ENCODE assay signal across 30 mouse cellular contexts in the genomic region with DNA sequence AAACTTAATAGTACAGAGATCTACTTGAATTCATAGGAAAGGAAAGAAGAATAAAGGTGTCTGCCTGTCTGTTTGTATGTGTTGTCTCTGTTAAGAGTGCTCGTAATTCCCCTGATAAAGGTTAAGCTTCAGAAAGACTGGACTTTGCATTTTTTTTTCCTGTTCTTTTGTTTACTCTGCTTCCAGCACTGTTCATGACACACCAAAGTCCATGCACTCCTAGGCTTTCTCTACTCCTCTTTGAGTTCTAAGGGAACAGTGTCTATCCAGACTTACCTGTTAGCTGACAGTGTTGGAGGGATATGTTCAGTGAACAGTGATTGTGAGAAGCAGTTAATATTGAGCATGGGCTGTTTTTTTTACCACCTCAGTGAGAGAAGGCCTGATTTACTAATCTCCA.
DNase-seq lines count a peak whose midpoint lies in the region; ATAC-seq and TF ChIP-seq lines count a peak whose summit lies in the region.
"Had no signal": no experiment of that assay in that cellular context is flagged by ENCODE, and none has a peak within 500 bp of the region (broad histone marks: within the 10 kb centered on the region; RNA-seq: fewer than 3 reads in every experiment).

No protein-coding gene starts in this region.

- TF ChIP-seq CTCF in intestine, postnatal 0 days (IDR thresholded peaks at IDR 0.05; ENCODE audit: low read depth) = no peak
- no peak for TF ChIP-seq CTCF in thymus, adult 2 months (IDR thresholded peaks at IDR 0.05; ENCODE audit: borderline replicate concordance, control insufficient read depth, extremely low read depth, insufficient read depth, low read length, poor library complexity)

- ATAC-seq in kidney, embryonic 16.5 days (ENCODE audit: low FRiP score, low TSS enrichment) = no peak
- ATAC-seq in intestine, postnatal 0 days = peak; percentile 78
- peak; percentile 71 for ATAC-seq in liver, embryonic 15.5 days (ENCODE audit: insufficient read depth)
- ATAC-seq: forebrain, embryonic 15.5 days; hindbrain, postnatal 0 days had no signal

- H3K4me1 ChIP-seq in kidney, embryonic 16.5 days (ENCODE audit: insufficient read depth, low read length) = peaks cover 4% of the 10 kb centered on the region; the same call in 1 of the 2 replicates
- H3K4me1 ChIP-seq in intestine, postnatal 0 days (replicated peaks; ENCODE audit: control insufficient read depth, insufficient read depth, low read length) = no peaks in the 10 kb centered on the region
- H3K4me1 ChIP-seq in liver, embryonic 15.5 days (replicated peaks) = no peaks in the 10 kb centered on the region
- no peaks in the 10 kb centered on the region for H3K4me1 ChIP-seq in thymus, adult 2 months (replicated peaks; ENCODE audit: control insufficient read depth, insufficient read depth, low read length)
- H3K4me1 ChIP-seq: embryonic facial prominence, embryonic 13.5 days; forebrain, embryonic 10.5 days; forebrain, embryonic 15.5 days; heart, embryonic 10.5 days; heart, embryonic 15.5 days; hindbrain, embryonic 12.5 days; lung, embryonic 15.5 days; midbrain, embryonic 12.5 days; neural tube, embryonic 12.5 days had no signal

- H3K4me3 ChIP-seq in kidney, embryonic 16.5 days (ENCODE audit: low read length) = no peak overlapping the region
- H3K4me3 ChIP-seq in intestine, postnatal 0 days (ENCODE audit: low read depth, low read length) = no peak overlapping the region
- no peak overlapping the region for H3K4me3 ChIP-seq in liver, embryonic 15.5 days (replicated peaks)
- H3K4me3 ChIP-seq in thymus, adult 2 months (ENCODE audit: control insufficient read depth, insufficient read depth, low read length) = no peak overlapping the region
- H3K4me3 ChIP-seq: embryonic facial prominence, embryonic 13.5 days; forebrain, embryonic 10.5 days; forebrain, embryonic 15.5 days; heart, embryonic 10.5 days; heart, embryonic 15.5 days; hindbrain, embryonic 12.5 days; layer of hippocampus, adult 2 months; lung, embryonic 15.5 days; megakaryocyte, embryonic 14.5 days; midbrain, embryonic 12.5 days; myocyte; neural tube, embryonic 12.5 days had no signal

- no peak overlapping the region for H3K4me2 ChIP-seq in kidney, embryonic 16.5 days (replicated peaks; ENCODE audit: low read depth, low read length)
- no peak overlapping the region; the same call in 1 of the 2 replicates for H3K4me2 ChIP-seq in intestine, postnatal 0 days (replicated peaks; ENCODE audit: low read depth)
- no peak overlapping the region for H3K4me2 ChIP-seq in liver, embryonic 15.5 days
- H3K4me2 ChIP-seq: embryonic facial prominence, embryonic 13.5 days; forebrain, embryonic 15.5 days; heart, embryonic 15.5 days; hindbrain, embryonic 12.5 days; lung, embryonic 15.5 days; midbrain, embryonic 12.5 days; neural tube, embryonic 12.5 days had no signal

- no peak for TF ChIP-seq POLR2A in thymus, adult 2 months (IDR thresholded peaks at IDR 0.05; ENCODE audit: control insufficient read depth, extremely low read depth, insufficient read depth, low read length, poor library complexity)

- peak; percentile 43 for DNase-seq in kidney, adult 9 months
- DNase-seq in yolk sac, embryonic 10.5 days (ENCODE audit: low spot score) = peak; percentile 46
- DNase-seq in thymus, adult 2 months = no peak
- no peak for DNase-seq in layer of hippocampus, postnatal 25 days (ENCODE audit: extremely low spot score in 1 of 2, low spot score in 1 of 2)
- DNase-seq: adrenal gland, postnatal 14 days; cerebellum, adult 11 months; cerebellum, postnatal 10 days; gastrocnemius, postnatal 25 days; heart, adult 11 months; kidney, postnatal 25 days; layer of hippocampus, postnatal 36 days; left cerebral cortex, postnatal 4 days; lung, postnatal 4 days; thymus, postnatal 14 days had no signal

- no peaks in the 10 kb centered on the region for H3K36me3 ChIP-seq in kidney, embryonic 16.5 days (ENCODE audit: insufficient read depth, low read length)
- H3K36me3 ChIP-seq in intestine, postnatal 0 days (ENCODE audit: control insufficient read depth, insufficient read depth) = no peaks in the 10 kb centered on the region
- no peaks in the 10 kb centered on the region for H3K36me3 ChIP-seq in liver, embryonic 15.5 days (replicated peaks)
- H3K36me3 ChIP-seq in thymus, adult 2 months (ENCODE audit: control insufficient read depth, insufficient read depth, low read length) = no peaks in the 10 kb centered on the region
- H3K36me3 ChIP-seq: embryonic facial prominence, embryonic 13.5 days; forebrain, embryonic 10.5 days; forebrain, embryonic 15.5 days; heart, embryonic 10.5 days; heart, embryonic 15.5 days; hindbrain, embryonic 12.5 days; lung, embryonic 15.5 days; midbrain, embryonic 12.5 days; neural tube, embryonic 12.5 days had no signal

- H3K9ac ChIP-seq in kidney, embryonic 16.5 days (replicated peaks; ENCODE audit: low read length) = no peak overlapping the region
- H3K9ac ChIP-seq in intestine, postnatal 0 days (ENCODE audit: low read depth, low read length) = no peak overlapping the region
- no peak overlapping the region for H3K9ac ChIP-seq in liver, embryonic 15.5 days
- H3K9ac ChIP-seq: embryonic facial prominence, embryonic 13.5 days; forebrain, embryonic 15.5 days; heart, embryonic 15.5 days; hindbrain, embryonic 12.5 days; lung, embryonic 15.5 days; midbrain, embryonic 12.5 days; neural tube, embryonic 12.5 days had no signal

- no peaks in the 10 kb centered on the region for H3K9me3 ChIP-seq in kidney, embryonic 16.5 days (ENCODE audit: low read length)
- H3K9me3 ChIP-seq in intestine, postnatal 0 days (ENCODE audit: control insufficient read depth) = no peaks in the 10 kb centered on the region
- no peaks in the 10 kb centered on the region for H3K9me3 ChIP-seq in liver, embryonic 15.5 days (replicated peaks)
- H3K9me3 ChIP-seq: embryonic facial prominence, embryonic 13.5 days; forebrain, embryonic 10.5 days; forebrain, embryonic 15.5 days; heart, embryonic 10.5 days; heart, embryonic 15.5 days; hindbrain, embryonic 12.5 days; lung, embryonic 15.5 days; megakaryocyte, embryonic 14.5 days; midbrain, embryonic 12.5 days; neural tube, embryonic 12.5 days had no signal

- H3K27me3 ChIP-seq in kidney, embryonic 16.5 days (ENCODE audit: insufficient read depth, low read length) = no peaks in the 10 kb centered on the region
- H3K27me3 ChIP-seq in intestine, postnatal 0 days (replicated peaks; ENCODE audit: control insufficient read depth, insufficient read depth, low read length) = no peaks in the 10 kb centered on the region
- no peaks in the 10 kb centered on the region for H3K27me3 ChIP-seq in liver, embryonic 15.5 days
- no peaks in the 10 kb centered on the region for H3K27me3 ChIP-seq in thymus, adult 2 months (ENCODE audit: control insufficient read depth, insufficient read depth, low read length)
- H3K27me3 ChIP-seq: embryonic facial prominence, embryonic 13.5 days; forebrain, embryonic 15.5 days; heart, embryonic 15.5 days; hindbrain, embryonic 12.5 days; lung, embryonic 15.5 days; megakaryocyte, embryonic 14.5 days; midbrain, embryonic 12.5 days; neural tube, embryonic 12.5 days had no signal

- WGBS in kidney, embryonic 16.5 days = 59% methylated on average over 1 of the region's 1 CpGs
- WGBS in intestine, postnatal 0 days = 29% methylated on average over 1 of the region's 1 CpGs
- WGBS in liver, embryonic 15.5 days (ENCODE audit: insufficient replicate concordance) = 39% methylated on average over 1 of the region's 1 CpGs
- 95% methylated on average over 1 of the region's 1 CpGs for whole genome bisulfite sequencing in thymus, adult 2 months

- H3K27ac ChIP-seq in kidney, embryonic 16.5 days (ENCODE audit: low read length) = no peak overlapping the region
- no peak overlapping the region for H3K27ac ChIP-seq in intestine, postnatal 0 days (ENCODE audit: low read depth, low read length)
- H3K27ac ChIP-seq in liver, embryonic 15.5 days (replicated peaks) = 0 out of 2 replicates have a peak overlapping the region, but pooled peaks have one; percentile 22
- H3K27ac ChIP-seq in thymus, adult 2 months (ENCODE audit: control insufficient read depth, insufficient read depth, low read length) = no peak overlapping the region
- H3K27ac ChIP-seq: embryonic facial prominence, embryonic 13.5 days; forebrain, embryonic 10.5 days; forebrain, embryonic 15.5 days; heart, embryonic 10.5 days; heart, embryonic 15.5 days; hindbrain, embryonic 12.5 days; hindbrain, postnatal 0 days; layer of hippocampus, adult 2 months; lung, embryonic 15.5 days; midbrain, embryonic 12.5 days; neural tube, embryonic 12.5 days had no signal

Comparison
In these comparisons a context has a peak if more than half of its experiments do, and no peak if none do; other contexts are left out.
1. DNase-seq: peak in kidney, adult 9 months (single experiment) and yolk sac, embryonic 10.5 days (single experiment); none in thymus, adult 2 months (single experiment) and layer of hippocampus, postnatal 25 days (0 of 2).